Mouse (Mus musculus) lung, postnatal 14 days (tissue): ENCODE results near the gene Got2.

Experiments used
- DNase-seq: peaks from one replicate; pipeline ENCODE4 v3.0.0; 2021

Got2 gene

DNA sequence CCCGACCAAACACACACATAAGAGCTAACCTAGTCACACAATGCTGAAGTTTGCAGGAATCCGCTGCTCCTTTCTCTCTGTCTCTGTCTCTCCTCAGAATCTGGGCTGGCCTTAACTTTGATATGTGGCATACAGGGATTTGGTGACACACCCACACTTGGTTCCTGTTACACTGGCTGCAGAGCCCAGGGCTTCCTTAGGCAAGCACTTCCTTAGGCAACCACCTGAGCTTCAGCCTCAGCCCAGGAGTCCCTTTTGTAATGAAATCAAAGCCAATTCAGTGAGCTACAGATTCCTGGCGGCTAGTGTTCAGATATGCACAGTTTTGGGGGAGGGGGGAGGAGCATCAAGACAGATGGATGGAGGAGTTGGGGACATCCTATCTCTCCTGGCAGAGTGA, 70.8 kb downstream of the Got2 start:
- no peak for DNase-seq

DNA sequence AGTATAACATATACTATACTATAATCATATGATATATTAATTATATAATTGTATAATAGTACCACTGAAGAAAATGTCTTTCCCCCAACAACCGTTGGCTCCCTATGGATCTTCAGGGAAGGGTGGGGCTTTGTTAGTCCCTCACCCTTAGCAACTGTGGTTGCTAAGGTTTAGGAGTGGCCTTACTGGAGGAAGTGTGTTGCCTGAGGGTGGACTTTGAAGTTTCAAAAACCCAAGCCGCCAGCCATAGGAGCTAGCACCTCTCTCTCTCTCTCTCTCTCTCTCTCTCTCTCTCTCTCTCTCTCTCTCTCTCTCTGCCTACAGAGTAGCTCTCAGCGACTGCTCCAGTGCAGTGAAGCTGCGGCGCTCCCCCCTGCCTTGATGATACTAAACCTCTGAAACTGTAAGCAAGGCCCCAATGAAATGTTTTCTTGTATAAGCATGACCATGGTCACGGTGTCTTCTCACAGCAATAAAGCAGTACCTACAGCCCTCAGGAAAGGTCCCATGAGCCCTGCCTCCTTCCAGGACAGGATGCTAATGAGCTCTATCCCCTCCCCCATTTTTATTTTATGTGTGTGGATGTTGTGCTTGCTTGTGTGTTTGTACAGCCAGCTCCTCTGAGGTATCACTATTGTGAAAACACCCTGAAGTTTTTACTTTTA, 72.2 kb downstream of the Got2 start:
- DNase-seq, result no peak
